Comparison of ENCODE assay signal across 8 mouse cellular contexts in genomic region chr4:126251655-126252254, GRCm38 (mm10). TPM values are rescaled to one million over a fixed set of nuclear protein-coding genes. Genes with fewer than 3 reads are reported as not detected.
A peak's percentile ranks its signal among the peaks of the same experiment; 100 is the strongest.
DNase-seq lines count a peak whose midpoint lies in the region; ATAC-seq lines count a peak whose summit lies in the region.

No protein-coding gene starts in this region.

- DNase-seq in CD4-positive helper T cell, adult 2 months (ENCODE audit: low read depth, low spot score), result peak; percentile 35
- peak; percentile 42 for DNase-seq in embryo, embryonic 10.5 days (ENCODE audit: low spot score)
- peak; percentile 52 to 73 for DNase-seq in kidney, postnatal 4 days
- DNase-seq in left cerebral cortex, postnatal 25 days (ENCODE audit: low spot score in 2 of 2), result no peak
- DNase-seq in cerebellum, adult 9-10 months, result no peak
- no peak for DNase-seq in thymus, postnatal 10 days (ENCODE audit: low spot score in 2 of 2)

- H3K9ac ChIP-seq in heart, embryonic 16.5 days (ENCODE audit: low read length), result peak overlapping the region; percentile 34

- no peaks in the 10 kb centered on the region for H3K9me3 ChIP-seq in heart, embryonic 16.5 days (replicated peaks; ENCODE audit: control insufficient read depth, low read length)

- ATAC-seq in heart, embryonic 16.5 days (replicated peaks; ENCODE audit: extremely low read depth, insufficient read depth, low FRiP score), result no peak
- ATAC-seq in megakaryocyte progenitor cell, adult 5-6 weeks (replicated peaks; ENCODE audit: poor library complexity), result peak; percentile 39

- peak overlapping the region; percentile 10; the same call in 1 of the 2 replicates for H3K4me3 ChIP-seq in heart, embryonic 16.5 days (ENCODE audit: low read length)

- no peaks in the 10 kb centered on the region for H3K27me3 ChIP-seq in heart, embryonic 16.5 days (ENCODE audit: control insufficient read depth, insufficient read depth, low read length)

- WGBS in heart, embryonic 16.5 days, result 51% methylated on average over 11 of the region's 11 CpGs

- H3K36me3 ChIP-seq in heart, embryonic 16.5 days (ENCODE audit: control insufficient read depth, insufficient read depth), result no peaks in the 10 kb centered on the region

- peak overlapping the region; percentile 13 for H3K4me2 ChIP-seq in heart, embryonic 16.5 days (ENCODE audit: low read depth, low read length)

- intact Hi-C loops in left cerebral cortex, postnatal 25 days (cut with DNase I), result no loop called here

- peaks cover 59% of the 10 kb centered on the region for H3K4me1 ChIP-seq in heart, embryonic 16.5 days (ENCODE audit: control insufficient read depth, insufficient read depth, low read length)

- H3K27ac ChIP-seq in heart, embryonic 16.5 days (ENCODE audit: low read length), result peak overlapping the region; percentile 64

RNA-seq across cellular contexts. Expression of gene Map7d1, which starts 4.4 kb away (rescaled TPM):
- polyA plus RNA-seq in heart, embryonic 16.5 days (2015; fragmentation: Nextera tagmentation; extraction: Ambion mirVana), result 34.7 and 36.1 TPM in 2 replicates
- total RNA-seq in megakaryocyte progenitor cell, adult 5-6 weeks (2015), result 18.8 and 21.1 TPM in 2 replicates
- 35.8 and 39.6 TPM in 2 replicates for total RNA-seq in megakaryocyte progenitor cell, adult 5-6 weeks (2017)
- 100 to 1,000 TPM; 253 to 255 TPM for total RNA-seq in left cerebral cortex, postnatal 25 days (2021)

RNA-seq across cellular contexts. Expression of gene Trappc3, which starts 10.4 kb away (rescaled TPM):
- polyA plus RNA-seq in heart, embryonic 16.5 days (2015; fragmentation: Nextera tagmentation; extraction: Ambion mirVana), result 78.1 and 81.3 TPM in 2 replicates
- total RNA-seq in megakaryocyte progenitor cell, adult 5-6 weeks (2015), result 33.5 and 38.5 TPM in 2 replicates
- total RNA-seq in megakaryocyte progenitor cell, adult 5-6 weeks (2017), result 54.6 and 61.8 TPM in 2 replicates
- 10 to 100 TPM; 77.4 to 79.4 TPM for total RNA-seq in left cerebral cortex, postnatal 25 days (2021)

RNA-seq across cellular contexts. Expression of gene Col8a2, which starts 34.8 kb away (rescaled TPM):
- 4.5 and 5.0 TPM in 2 replicates for polyA plus RNA-seq in heart, embryonic 16.5 days (2015; fragmentation: Nextera tagmentation; extraction: Ambion mirVana)
- total RNA-seq in megakaryocyte progenitor cell, adult 5-6 weeks (2015), result not detected in 2 replicates
- total RNA-seq in megakaryocyte progenitor cell, adult 5-6 weeks (2017), result not detected in 2 replicates
- 1 to 10 TPM; 1.1 to 1.7 TPM for total RNA-seq in left cerebral cortex, postnatal 25 days (2021)

RNA-seq across cellular contexts. Expression of gene Thrap3, which starts 49.2 kb away (rescaled TPM):
- 137 and 143 TPM in 2 replicates for polyA plus RNA-seq in heart, embryonic 16.5 days (2015; fragmentation: Nextera tagmentation; extraction: Ambion mirVana)
- total RNA-seq in megakaryocyte progenitor cell, adult 5-6 weeks (2015), result 172 and 184 TPM in 2 replicates
- 286 and 377 TPM in 2 replicates for total RNA-seq in megakaryocyte progenitor cell, adult 5-6 weeks (2017)
- 100 to 1,000 TPM; 133 to 147 TPM for total RNA-seq in left cerebral cortex, postnatal 25 days (2021)

Comparison
In these comparisons a context has a peak if more than half of its experiments do, and no peak if none do; other contexts are left out.
1. DNase-seq: peak in CD4-positive helper T cell, adult 2 months (single experiment), embryo, embryonic 10.5 days (single experiment) and kidney, postnatal 4 days (2 of 2); none in left cerebral cortex, postnatal 25 days (0 of 2), cerebellum, adult 9-10 months (single experiment) and thymus, postnatal 10 days (0 of 2).
2. RNA of gene Map7d1, which starts 4.4 kb away (total RNA-seq): 253 to 255 TPM in left cerebral cortex, postnatal 25 days; 18.8 to 39.6 TPM in megakaryocyte progenitor cell, adult 5-6 weeks; every median in the first group is over 4 times any median in the second.